Mouse (Mus musculus): Measurements from ENCODE around the gene Grk1. TPM values are rescaled to one million over a fixed set of nuclear protein-coding genes. Genes with fewer than 3 reads are reported as not detected.

The Grk1 gene
- polyA plus RNA-seq, 1 experiment from 2014 or later, result not detected

DNA sequence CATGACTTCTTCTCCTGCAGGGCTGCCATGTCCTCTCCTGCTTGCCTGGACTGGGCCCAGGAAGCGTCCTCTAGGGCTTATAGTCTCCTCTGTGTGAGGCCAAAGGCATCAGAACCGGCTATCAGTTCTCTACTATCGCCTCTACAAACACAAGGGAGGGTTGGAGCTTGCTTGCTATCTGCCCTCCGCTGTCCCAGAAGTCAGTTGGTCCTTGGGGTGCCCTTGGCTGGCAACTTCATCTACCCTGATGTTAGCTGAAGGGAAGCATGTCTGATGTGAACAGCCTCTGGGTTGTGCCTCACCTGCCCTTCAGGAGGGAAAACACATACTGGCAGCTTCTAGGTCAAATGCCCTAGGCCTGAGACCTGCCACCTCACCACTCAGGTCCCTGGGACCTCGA is 8.2 kb upstream of the Grk1 start, which contains the start of gene Atp4b:
Gene Atp4b (minus strand): TSS at position 101 of the 400 bp plus-strand sequence.
- Histone ChIP-seq H3K27ac (no peak within 1 kb of the TSS), H3K4me2 (no peak within 1 kb of the TSS), H3K36me3 (no peaks in the 10 kb centered on the region), H3K9ac (no peak within 1 kb of the TSS), H3K4me3 (no peak within 1 kb of the TSS), H3K27me3 (no peaks in the 10 kb centered on the region), H3K9me3 (no peaks in the 10 kb centered on the region), H3K4me1 (replicated peaks) (no peaks in the 10 kb centered on the region)
- 84% methylated on average over 5 of the region's 5 CpGs for WGBS
- no peak for ATAC-seq (ENCODE audit: low FRiP score)

GRCm38 (mm10) chr8:13403517-13403916 is 1.4 kb upstream of the Grk1 start:
- H3K4me2 ChIP-seq, result no peak overlapping the region
- 77% methylated on average over 6 of the region's 6 CpGs for WGBS
- ATAC-seq (ENCODE audit: low FRiP score), result no peak

DNA sequence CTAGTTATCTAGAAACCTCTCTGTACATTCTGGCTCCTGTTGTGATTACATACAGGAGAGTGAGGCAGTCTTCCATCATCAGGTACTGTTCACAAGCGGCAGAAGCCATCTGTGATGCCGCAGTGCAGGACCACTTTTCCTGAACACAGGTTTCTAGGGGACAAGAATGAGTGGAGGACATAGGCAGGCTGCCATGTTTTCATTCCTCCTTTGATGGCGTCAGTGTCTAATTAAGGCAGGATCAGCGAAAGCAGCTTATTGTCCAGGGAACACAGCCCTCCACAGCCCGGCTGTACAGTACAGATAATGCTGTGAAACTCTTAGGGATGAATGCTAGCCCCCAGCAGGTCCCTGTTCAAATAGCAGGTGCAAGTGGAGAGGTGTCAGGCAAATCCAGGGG is 1.1 kb downstream of the Grk1 start:
- Histone ChIP-seq H3K36me3 (no peaks in the 10 kb centered on the region), H3K9me3 (no peaks in the 10 kb centered on the region), H3K4me2 (no peak overlapping the region), H3K4me1 (replicated peaks) (no peaks in the 10 kb centered on the region), H3K27me3 (no peaks in the 10 kb centered on the region), H3K27ac (no peak overlapping the region), H3K9ac (no peak overlapping the region), H3K4me3 (no peak overlapping the region)
- ATAC-seq (ENCODE audit: low FRiP score), result no peak
- WGBS, result 77% methylated on average over 5 of the region's 5 CpGs

More at GRCm38 (mm10) chr8:13403517-13403916, 1.4 kb upstream of the Grk1 start:
- Histone ChIP-seq H3K36me3 (no peaks in the 10 kb centered on the region), H3K9me3 (no peaks in the 10 kb centered on the region), H3K4me3 (no peak overlapping the region), H3K4me1 (replicated peaks) (no peaks in the 10 kb centered on the region), H3K27me3 (no peaks in the 10 kb centered on the region), H3K27ac (no peak overlapping the region), H3K9ac (no peak overlapping the region)

- 30% methylated on average over 6 of the region's 6 CpGs for WGBS
- ATAC-seq (ENCODE audit: low FRiP score), result no peak
These were observed 6.7 kb downstream of the Grk1 start for GRCm38 (mm10) chr8:13411597-13411996.

GRCm38 (mm10) chr8:13412891-13413558 is 8.1 kb downstream of the Grk1 start:
- no peak for ATAC-seq (ENCODE audit: low FRiP score)

More at GRCm38 (mm10) chr8:13411597-13411996, 6.7 kb downstream of the Grk1 start:
- Histone ChIP-seq H3K36me3 (no peaks in the 10 kb centered on the region), H3K9ac (no peak overlapping the region), H3K4me1 (replicated peaks) (no peaks in the 10 kb centered on the region), H3K4me3 (no peak overlapping the region), H3K9me3 (no peaks in the 10 kb centered on the region), H3K27me3 (0 out of 2 replicates have a peak, but pooled peaks cover 3% of the 10 kb centered on the region), H3K27ac (no peak overlapping the region), H3K4me2 (no peak overlapping the region)

DNA sequence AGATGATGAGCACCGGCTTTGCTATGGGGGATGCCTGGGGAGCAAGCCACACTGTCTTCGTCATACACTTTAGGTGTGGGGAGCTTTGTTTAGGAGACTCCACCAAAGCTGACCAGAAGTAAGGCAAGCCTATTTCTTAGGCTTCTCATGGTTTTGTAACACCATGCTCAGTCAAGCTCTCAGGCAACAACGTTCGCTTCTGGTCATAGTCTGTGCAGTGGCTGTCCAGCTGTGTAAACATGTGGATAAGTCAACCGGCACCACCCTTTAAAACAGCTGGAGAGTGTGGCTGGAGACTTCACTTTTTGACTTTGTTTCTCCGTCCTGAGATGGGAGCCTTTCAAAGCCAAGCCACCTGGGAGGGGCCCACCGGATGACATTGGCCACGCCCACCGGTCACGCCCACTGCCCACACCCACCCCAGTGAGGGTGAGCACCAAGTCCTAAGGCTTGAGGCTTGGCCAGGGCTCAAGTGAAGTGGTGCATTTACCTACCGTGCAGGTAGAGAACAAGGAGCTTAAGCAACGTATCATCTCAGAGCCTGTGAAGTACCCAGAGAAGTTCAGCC is 9.0 kb downstream of the Grk1 start:
- ATAC-seq (ENCODE audit: low FRiP score), result no peak
- Histone ChIP-seq H3K9ac (no peak overlapping the region), H3K4me1 (replicated peaks) (no peaks in the 10 kb centered on the region), H3K27ac (no peak overlapping the region), H3K4me3 (no peak overlapping the region), H3K36me3 (no peaks in the 10 kb centered on the region), H3K4me2 (no peak overlapping the region), H3K27me3 (0 out of 2 replicates have a peak, but pooled peaks cover 3% of the 10 kb centered on the region), H3K9me3 (no peaks in the 10 kb centered on the region)
- WGBS, result 59% methylated on average over 12 of the region's 12 CpGs

More at GRCm38 (mm10) chr8:13412891-13413558, 8.1 kb downstream of the Grk1 start:
- Histone ChIP-seq H3K9me3 (no peaks in the 10 kb centered on the region), H3K27me3 (0 out of 2 replicates have a peak, but pooled peaks cover 3% of the 10 kb centered on the region), H3K36me3 (no peaks in the 10 kb centered on the region), H3K27ac (no peak overlapping the region), H3K9ac (no peak overlapping the region), H3K4me2 (no peak overlapping the region), H3K4me1 (replicated peaks) (no peaks in the 10 kb centered on the region), H3K4me3 (no peak overlapping the region)
- WGBS, result 65% methylated on average over 13 of the region's 13 CpGs

DNA sequence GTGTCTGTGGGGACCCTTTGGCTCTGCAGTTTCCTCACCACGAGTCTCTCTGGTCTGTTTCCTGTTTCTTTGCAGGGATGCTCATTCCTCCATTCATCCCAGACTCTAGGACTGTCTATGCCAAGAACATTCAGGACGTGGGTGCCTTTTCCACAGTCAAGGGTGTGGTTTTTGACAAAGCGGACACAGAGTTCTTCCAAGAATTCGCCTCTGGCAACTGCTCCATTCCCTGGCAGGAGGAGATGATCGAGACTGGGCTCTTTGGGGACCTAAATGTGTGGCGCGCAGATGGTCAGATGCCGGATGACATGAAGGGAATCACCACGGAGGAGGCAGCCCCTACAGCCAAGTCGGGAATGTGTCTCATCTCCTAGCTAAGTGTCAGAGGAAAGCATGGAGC is 11.0 kb downstream of the Grk1 start:
- H3K9me3 ChIP-seq, result no peaks in the 10 kb centered on the region
- no peak overlapping the region for H3K27ac ChIP-seq
- WGBS, result 82% methylated on average over 10 of the region's 10 CpGs
- H3K4me1 ChIP-seq (replicated peaks), result no peaks in the 10 kb centered on the region
- H3K4me3 ChIP-seq, result no peak overlapping the region
- H3K36me3 ChIP-seq, result no peaks in the 10 kb centered on the region
- H3K4me2 ChIP-seq, result no peak overlapping the region
- H3K27me3 ChIP-seq, result 0 out of 2 replicates have a peak, but pooled peaks cover 3% of the 10 kb centered on the region
- ATAC-seq (ENCODE audit: low FRiP score), result no peak
- no peak overlapping the region for H3K9ac ChIP-seq

GRCm38 (mm10) chr8:13419111-13419639 is 14.3 kb downstream of the Grk1 start:
- H3K9me3 ChIP-seq, result no peaks in the 10 kb centered on the region
- no peaks in the 10 kb centered on the region for H3K36me3 ChIP-seq
- no peak overlapping the region for H3K4me2 ChIP-seq
- no peaks in the 10 kb centered on the region for H3K27me3 ChIP-seq
- no peak for ATAC-seq (ENCODE audit: low FRiP score)
- no peak overlapping the region for H3K4me3 ChIP-seq
- no peak overlapping the region for H3K9ac ChIP-seq
- 72% methylated on average over 2 of the region's 2 CpGs for WGBS
- no peaks in the 10 kb centered on the region for H3K4me1 ChIP-seq (replicated peaks)
- no peak overlapping the region for H3K27ac ChIP-seq

GRCm38 (mm10) chr8:13420970-13421369 is 16.1 kb downstream of the Grk1 start:
- 93% methylated on average over 6 of the region's 6 CpGs for WGBS
- H3K4me3 ChIP-seq, result no peak overlapping the region
- no peak overlapping the region for H3K9ac ChIP-seq
- H3K27ac ChIP-seq, result no peak overlapping the region
- no peak for ATAC-seq (ENCODE audit: low FRiP score)
- no peaks in the 10 kb centered on the region for H3K9me3 ChIP-seq
- no peaks in the 10 kb centered on the region for H3K4me1 ChIP-seq (replicated peaks)
- no peaks in the 10 kb centered on the region for H3K36me3 ChIP-seq
- H3K4me2 ChIP-seq, result no peak overlapping the region
- no peaks in the 10 kb centered on the region for H3K27me3 ChIP-seq

GRCm38 (mm10) chr8:13427351-13427750 is 22.5 kb downstream of the Grk1 start:
- ATAC-seq (ENCODE audit: low FRiP score), result no peak
- Histone ChIP-seq H3K4me2 (no peak overlapping the region), H3K4me3 (no peak overlapping the region), H3K36me3 (no peaks in the 10 kb centered on the region), H3K9me3 (no peaks in the 10 kb centered on the region), H3K27me3 (no peaks in the 10 kb centered on the region), H3K9ac (no peak overlapping the region), H3K4me1 (replicated peaks) (no peaks in the 10 kb centered on the region), H3K27ac (no peak overlapping the region)
- 78% methylated on average over 6 of the region's 6 CpGs for WGBS

GRCm38 (mm10) chr8:13428156-13428555 is 23.3 kb downstream of the Grk1 start:
- H3K4me2 ChIP-seq, result no peak overlapping the region
- no peaks in the 10 kb centered on the region for H3K9me3 ChIP-seq
- no peak overlapping the region for H3K9ac ChIP-seq
- no peaks in the 10 kb centered on the region for H3K36me3 ChIP-seq
- no peak overlapping the region for H3K4me3 ChIP-seq
- no peak for ATAC-seq (ENCODE audit: low FRiP score)
- no peaks in the 10 kb centered on the region for H3K4me1 ChIP-seq (replicated peaks)
- 88% methylated on average over 9 of the region's 9 CpGs for WGBS
- H3K27ac ChIP-seq, result no peak overlapping the region
- H3K27me3 ChIP-seq, result no peaks in the 10 kb centered on the region

GRCm38 (mm10) chr8:13430412-13430811 is 25.5 kb downstream of the Grk1 start:
- no peak overlapping the region for H3K4me3 ChIP-seq

More at GRCm38 (mm10) chr8:13430412-13430811, 25.5 kb downstream of the Grk1 start:
- Histone ChIP-seq H3K9ac (no peak overlapping the region), H3K27ac (0 out of 2 replicates have a peak overlapping the region, but pooled peaks have one; percentile 5), H3K36me3 (no peaks in the 10 kb centered on the region), H3K9me3 (no peaks in the 10 kb centered on the region), H3K27me3 (peaks cover 20% of the 10 kb centered on the region), H3K4me1 (replicated peaks) (peaks cover 7% of the 10 kb centered on the region), H3K4me2 (no peak overlapping the region)
- 80% methylated on average over 7 of the region's 7 CpGs for WGBS
- ATAC-seq (ENCODE audit: low FRiP score), result no peak
